Mouse (Mus musculus) G1E (cell line): ENCODE results near the gene Arap1. TPM values are rescaled to one million over a fixed set of nuclear protein-coding genes. Genes with fewer than 3 reads are reported as not detected.

Experiments used
- ATAC-seq: 2 replicates; pipeline ENCODE4 v1.8.0; 2016; ENCODE audit warnings: mild to moderate bottlenecking; ENCODE audit not compliant: insufficient number of reproducible peaks, poor library complexity, low FRiP score, severe bottlenecking; ENCODE audit errors: extremely low read depth
- DNase-seq: peaks from one replicate; pipeline ENCODE4 v3.0.0; 2012; ENCODE audit warnings: low spot score
- H3K27me3 ChIP-seq: 2 replicates; pipeline ENCODE4 v1.6.1; 2012; ENCODE audit warnings: mild to moderate bottlenecking, low read length, inconsistent platforms; ENCODE audit not compliant: insufficient read depth
- H3K36me3 ChIP-seq: replicated peaks from 2 replicates; pipeline ENCODE3; 2012; ENCODE audit warnings: mild to moderate bottlenecking, inconsistent platforms
- H3K4me1 ChIP-seq: 2 replicates; pipeline ENCODE4 v1.6.1; 2012; ENCODE audit warnings: low read depth, low read length, inconsistent platforms, mixed read lengths; ENCODE audit not compliant: insufficient read depth
- H3K4me3 ChIP-seq: 2 replicates; pipeline ENCODE4 v1.5.1; 2012; ENCODE audit warnings: low read depth, mild to moderate bottlenecking, inconsistent platforms, low read length, moderate library complexity, mixed read lengths
- H3K9me3 ChIP-seq: replicated peaks from 2 replicates; pipeline ENCODE4 v1.6.1; 2012; ENCODE audit warnings: inconsistent platforms
- CTCF ChIP-seq: IDR thresholded peaks from 2 replicates; pipeline ENCODE4 v1.5.1; 2012; ENCODE audit warnings: low read depth, low read length, inconsistent platforms, mixed read lengths
- GATA1 ChIP-seq: IDR thresholded peaks from 2 replicates; pipeline ENCODE4 v1.6.1; 2012; ENCODE audit warnings: borderline replicate concordance, low read length, inconsistent platforms, mixed read lengths
- GATA2 ChIP-seq: IDR thresholded peaks from 2 replicates; pipeline ENCODE4 v1.6.1; 2012; ENCODE audit warnings: low read depth, low read length, inconsistent platforms, borderline replicate concordance
- POLR2AphosphoS5 ChIP-seq: IDR thresholded peaks from 2 replicates; pipeline ENCODE4 v1.6.1; 2012; ENCODE audit warnings: low read depth, low read length, inconsistent platforms; ENCODE audit not compliant: insufficient replicate concordance
- TAL1 ChIP-seq: conservative IDR thresholded peaks from 2 replicates; pipeline ENCODE4 v1.6.1; 2012; ENCODE audit warnings: low read depth, low read length, inconsistent platforms, mixed read lengths
- polyA plus RNA-seq: library from polyadenylated mRNA; stranded (reverse); fragments of >175 nt; gene quantifications from 2 replicates; pipeline ENCODE4 v1.2.3, GENCODE M21; 2012
- total RNA-seq, 2 experiments: library from RNA; stranded (forward) in 1 of 2; stranded (reverse) in 1 of 2; fragments of 200-1000 nt in 1 of 2; fragments of >200 nt in 1 of 2; fragmentation: Nextera tagmentation in 1 of 2; gene quantifications; 2 replicates each; pipeline ENCODE4 v1.2.3; 2014 to 2017

The Arap1 gene
- total and polyA plus RNA-seq, 3 experiments: 62.0 to 115 (median 67.6) TPM

- ATAC-seq (no peak), DNase-seq (no peak)
- no peaks in the 10 kb centered on the region for H3K27me3 ChIP-seq
- peaks cover 98% of the 10 kb centered on the region for H3K36me3 ChIP-seq
- H3K4me1 ChIP-seq: no peaks in the 10 kb centered on the region; the same call in 1 of the 2 replicates
- H3K4me3 ChIP-seq: no peak overlapping the region
- TF ChIP-seq GATA1: no peak
- TF ChIP-seq TAL1: no peak
- no peak for TF ChIP-seq CTCF
- no peak for TF ChIP-seq GATA2
- no peak for TF ChIP-seq POLR2AphosphoS5
- H3K9me3 ChIP-seq: peaks cover 6% of the 10 kb centered on the region; the same call in 1 of the 2 replicates
Observed at GRCm38 (mm10) chr7:101401510-101401909, 53.6 kb downstream of the Arap1 start.

- no peaks in the 10 kb centered on the region for H3K27me3 ChIP-seq
- DNase-seq (no peak), ATAC-seq (no peak)
- no peaks in the 10 kb centered on the region; the same call in 1 of the 2 replicates for H3K4me1 ChIP-seq
- H3K36me3 ChIP-seq: peaks cover 98% of the 10 kb centered on the region
- no peak overlapping the region for H3K4me3 ChIP-seq
- no peak for TF ChIP-seq POLR2AphosphoS5
- TF ChIP-seq GATA1: no peak
- no peak for TF ChIP-seq GATA2
- TF ChIP-seq TAL1: no peak
- TF ChIP-seq CTCF: no peak
- no peaks in the 10 kb centered on the region for H3K9me3 ChIP-seq
Observed at GRCm38 (mm10) chr7:101403831-101404230, 56.0 kb downstream of the Arap1 start.

GRCm38 (mm10) chr7:101410267-101410936, 62.5 kb downstream of the Arap1 start, which contains the start of gene Gm45837:
Gene Gm45837 (plus strand): TSS chr7:101410886.
- H3K4me3 ChIP-seq: no peak within 1 kb of the TSS
- DNase-seq (no peak), ATAC-seq (no peak)
- H3K36me3 ChIP-seq: peaks cover 76% of the 10 kb centered on the region
- H3K4me1 ChIP-seq: peaks cover 26% of the 10 kb centered on the region
- H3K9me3 ChIP-seq: no peaks in the 10 kb centered on the region
- H3K27me3 ChIP-seq: no peaks in the 10 kb centered on the region; the same call in 1 of the 2 replicates
- TF ChIP-seq POLR2AphosphoS5 (no peak), GATA1 (no peak), CTCF (no peak), TAL1 (no peak)

- DNase-seq: peak; percentile 63
- no peak overlapping the region for H3K4me3 ChIP-seq
- TF ChIP-seq GATA1: no peak
- TF ChIP-seq POLR2AphosphoS5: no peak
- TF ChIP-seq GATA2: no peak
- TF ChIP-seq CTCF: peak; percentile 99
- no peak for TF ChIP-seq TAL1
- H3K27me3 ChIP-seq: peaks cover 9% of the 10 kb centered on the region
- H3K9me3 ChIP-seq: no peaks in the 10 kb centered on the region
- ATAC-seq: peak; percentile 18; the same call in 1 of the 2 replicates
- H3K4me1 ChIP-seq: peaks cover 41% of the 10 kb centered on the region
- H3K36me3 ChIP-seq: peaks cover 53% of the 10 kb centered on the region
Observed at GRCm38 (mm10) chr7:101412796-101413195, 64.9 kb downstream of the Arap1 start.

- no peak for DNase-seq
- no peak for TF ChIP-seq CTCF
- TF ChIP-seq GATA2: no peak
- TF ChIP-seq TAL1: no peak
- TF ChIP-seq POLR2AphosphoS5: no peak
- no peak for TF ChIP-seq GATA1
- Histone ChIP-seq H3K27me3 (peaks cover 15% of the 10 kb centered on the region), H3K36me3 (peaks cover 39% of the 10 kb centered on the region), H3K4me3 (no peak overlapping the region), H3K4me1 (peaks cover 41% of the 10 kb centered on the region), H3K9me3 (no peaks in the 10 kb centered on the region)
- ATAC-seq: no peak
Observed at GRCm38 (mm10) chr7:101414209-101414608, 66.3 kb downstream of the Arap1 start.

GRCm38 (mm10) chr7:101414661-101415511, 67.0 kb downstream of the Arap1 start:
- TF ChIP-seq GATA2: no peak
- TF ChIP-seq CTCF: no peak
- no peak for TF ChIP-seq TAL1
- TF ChIP-seq GATA1: no peak
- no peak for TF ChIP-seq POLR2AphosphoS5
- peak overlapping the region; percentile 44; the same call in 1 of the 2 replicates for H3K4me3 ChIP-seq
- no peaks in the 10 kb centered on the region for H3K9me3 ChIP-seq
- ATAC-seq: peak; percentile 71
- peaks cover 37% of the 10 kb centered on the region for H3K36me3 ChIP-seq
- H3K4me1 ChIP-seq: peaks cover 41% of the 10 kb centered on the region
- peaks cover 20% of the 10 kb centered on the region for H3K27me3 ChIP-seq
- peak; percentile 70 for DNase-seq
